Mouse (Mus musculus) monocyte, adult 2 months (primary cell): ENCODE results near the gene Slc25a22.

ENCODE experiments used
- DNase-seq, 2 experiments: peaks; one replicate each; pipeline ENCODE4 v3.0.0; 2022; ENCODE audit warnings: low spot score in 2 of 2, low read depth in 1 of 2

Slc25a22 gene

DNA sequence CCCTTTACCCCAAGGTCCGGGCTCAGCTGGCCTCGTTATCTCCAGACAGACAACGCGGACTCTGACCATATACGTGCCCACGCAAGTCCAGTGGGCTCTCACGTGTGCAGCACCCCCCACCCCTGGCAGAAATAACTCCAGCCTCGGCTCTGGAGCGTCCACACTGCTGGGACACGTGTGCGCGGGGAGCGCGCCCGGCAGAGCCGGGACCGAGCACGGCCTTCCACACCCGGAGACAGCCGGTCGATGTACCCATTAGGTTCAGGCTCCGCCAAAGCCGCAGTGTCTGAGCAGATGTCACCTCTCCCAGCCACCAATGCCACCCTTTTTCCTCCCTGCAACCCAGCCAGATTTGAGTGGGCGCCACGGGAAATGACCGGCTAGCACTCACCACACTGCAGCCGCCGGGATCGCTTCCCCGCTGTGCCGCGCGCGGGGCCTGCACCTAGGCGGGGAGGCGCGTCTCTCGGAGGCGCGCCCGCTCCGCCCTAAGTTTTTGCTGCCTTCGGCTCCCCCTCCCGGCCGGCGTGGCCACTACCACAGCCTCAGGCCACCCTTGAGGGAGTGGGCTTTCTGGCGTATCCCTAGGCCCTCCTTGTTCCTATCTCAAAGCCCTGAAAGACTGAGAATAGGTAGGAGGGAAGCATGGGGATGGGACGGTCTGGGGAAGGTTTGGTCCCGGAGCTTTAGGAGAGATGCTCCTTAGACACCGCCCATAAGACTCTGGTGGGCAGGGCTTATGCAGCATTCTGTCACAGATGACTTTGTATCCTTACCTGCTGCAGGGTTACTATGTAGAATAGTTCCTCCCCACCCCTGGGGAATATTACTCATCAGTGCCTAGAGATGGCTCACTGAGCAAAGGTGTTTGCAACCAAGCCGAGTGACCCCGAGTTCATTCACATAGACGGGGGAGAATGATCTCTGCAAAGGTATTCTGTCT lies at the start of gene Slc25a22:
Gene Slc25a22, minus strand, starts transcription at position 715 of the 943 bp plus-strand sequence.
- DNase-seq = peak in 1 of 2 experiments; percentile 61

DNA sequence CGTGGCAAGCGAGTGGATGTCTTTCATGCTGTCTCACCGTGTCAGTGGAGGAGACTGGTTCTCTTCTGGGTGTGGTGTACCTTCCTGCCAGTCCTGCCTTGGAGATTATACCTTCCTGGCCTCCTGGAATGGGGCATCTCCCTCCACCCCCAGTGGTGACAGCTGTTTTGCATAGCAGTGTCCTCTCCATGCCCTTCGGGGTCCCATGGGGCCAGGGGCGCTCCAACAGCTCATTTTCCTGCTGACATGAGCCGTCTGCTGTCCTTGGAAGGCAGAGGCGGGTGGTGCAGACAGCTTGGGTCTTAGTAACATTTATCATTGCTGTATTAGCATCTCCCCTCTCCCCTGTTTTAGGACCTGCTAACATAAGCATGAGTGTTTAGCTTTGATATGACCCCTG lies 49.4 kb upstream of the Slc25a22 start:
- DNase-seq = no peak

DNA sequence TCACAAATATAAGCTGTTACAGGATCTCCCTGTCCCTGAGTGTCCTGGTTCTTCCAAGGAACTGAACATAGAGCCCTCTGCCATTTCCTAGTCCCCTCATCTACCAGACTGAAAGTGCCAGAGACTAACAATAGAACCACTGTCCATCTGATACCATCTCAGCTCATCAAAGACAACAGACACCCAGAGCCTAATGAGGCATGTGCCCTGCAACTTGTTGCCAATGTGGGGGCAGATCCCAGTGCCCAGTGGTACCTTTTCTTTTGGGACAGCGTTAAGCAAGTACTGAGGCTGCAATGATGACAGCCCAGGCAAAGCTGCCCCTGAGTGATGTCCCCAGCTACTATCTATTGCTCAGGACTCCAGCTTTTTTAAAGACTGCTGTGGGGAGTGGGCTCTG lies 48.5 kb upstream of the Slc25a22 start:
- no peak for DNase-seq

DNA sequence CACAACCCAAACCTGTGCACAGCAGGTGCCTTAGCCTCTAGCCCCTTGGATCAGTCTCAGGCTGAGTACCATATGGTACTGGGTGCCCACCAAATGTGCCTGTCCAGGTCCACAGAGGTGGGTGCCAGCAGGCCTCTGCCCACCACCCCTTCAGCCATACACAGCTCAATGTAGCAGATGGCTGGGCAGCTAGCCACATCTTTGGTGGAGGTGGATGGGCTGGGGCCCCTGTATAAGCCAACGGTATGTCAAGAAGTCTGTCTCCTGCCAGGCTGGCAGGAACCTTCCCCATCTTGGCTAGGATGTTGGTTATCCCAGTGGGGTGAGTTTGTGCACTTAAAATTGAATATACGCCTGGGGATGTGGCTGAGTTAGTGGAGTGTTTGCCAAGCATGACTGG lies 47.9 kb upstream of the Slc25a22 start:
- DNase-seq = no peak

GRCm38 (mm10) chr7:141485186-141485585 lies 47.5 kb upstream of the Slc25a22 start:
- DNase-seq = no peak

- DNase-seq = no peak
Observed at GRCm38 (mm10) chr7:141484186-141485120, 46.8 kb upstream of the Slc25a22 start.

DNA sequence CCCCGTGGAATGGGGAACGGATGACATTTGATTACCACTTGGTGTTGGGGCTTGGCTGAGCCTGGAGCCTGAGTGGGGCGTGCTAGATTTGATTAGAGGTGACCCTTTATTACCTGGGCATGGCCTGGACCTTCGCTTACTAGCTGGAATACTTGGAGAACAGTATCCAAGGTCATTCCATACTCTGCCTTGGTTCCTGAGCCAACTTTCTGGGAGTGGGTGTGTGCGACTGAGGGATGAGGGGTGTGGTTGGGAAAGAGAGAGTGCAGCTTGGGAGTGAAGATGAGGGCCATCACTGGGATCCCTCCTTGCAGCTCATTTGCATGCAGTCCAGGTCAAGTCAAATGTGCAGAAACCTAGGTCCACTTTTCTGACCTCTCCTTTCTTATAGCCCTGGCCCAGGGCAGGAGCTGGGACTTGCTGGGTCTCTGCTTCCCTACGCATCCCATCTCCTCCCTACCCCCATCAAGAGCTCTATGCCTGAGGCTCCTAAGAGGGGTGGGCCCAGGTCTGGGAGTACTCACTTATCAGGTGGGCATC lies 45.5 kb upstream of the Slc25a22 start:
- no peak for DNase-seq

- no peak for DNase-seq
Observed at GRCm38 (mm10) chr7:141482531-141483024, 44.9 kb upstream of the Slc25a22 start.

GRCm38 (mm10) chr7:141481498-141482401 lies 44.1 kb upstream of the Slc25a22 start:
- no peak for DNase-seq

- peak in 1 of 2 experiments; percentile 52 for DNase-seq
Observed at GRCm38 (mm10) chr7:141480842-141481497, 43.3 kb upstream of the Slc25a22 start.

DNA sequence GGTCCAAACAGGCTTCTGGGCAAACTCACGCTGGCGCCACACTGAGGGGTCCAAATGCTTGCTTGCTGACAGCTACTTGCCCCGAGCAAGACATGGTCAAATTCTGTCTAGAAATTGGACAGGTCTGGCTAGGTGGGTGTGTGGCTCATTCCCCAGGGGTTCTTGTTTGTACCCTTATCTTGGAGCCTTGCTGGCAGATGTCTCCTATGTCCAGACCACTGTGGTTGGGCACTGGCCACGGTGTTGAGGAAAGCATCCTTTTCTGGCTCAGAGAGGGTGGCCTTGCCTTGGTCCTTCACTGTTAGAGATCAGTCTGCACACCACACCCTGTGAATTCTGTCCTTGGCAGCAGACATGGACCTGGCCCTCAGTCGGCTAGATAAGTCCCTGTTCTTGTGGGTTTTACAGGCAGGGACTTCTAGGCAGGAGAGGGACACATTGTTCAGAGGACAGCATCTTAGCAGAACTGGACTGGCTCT lies 40.6 kb upstream of the Slc25a22 start:
- no peak for DNase-seq

DNA sequence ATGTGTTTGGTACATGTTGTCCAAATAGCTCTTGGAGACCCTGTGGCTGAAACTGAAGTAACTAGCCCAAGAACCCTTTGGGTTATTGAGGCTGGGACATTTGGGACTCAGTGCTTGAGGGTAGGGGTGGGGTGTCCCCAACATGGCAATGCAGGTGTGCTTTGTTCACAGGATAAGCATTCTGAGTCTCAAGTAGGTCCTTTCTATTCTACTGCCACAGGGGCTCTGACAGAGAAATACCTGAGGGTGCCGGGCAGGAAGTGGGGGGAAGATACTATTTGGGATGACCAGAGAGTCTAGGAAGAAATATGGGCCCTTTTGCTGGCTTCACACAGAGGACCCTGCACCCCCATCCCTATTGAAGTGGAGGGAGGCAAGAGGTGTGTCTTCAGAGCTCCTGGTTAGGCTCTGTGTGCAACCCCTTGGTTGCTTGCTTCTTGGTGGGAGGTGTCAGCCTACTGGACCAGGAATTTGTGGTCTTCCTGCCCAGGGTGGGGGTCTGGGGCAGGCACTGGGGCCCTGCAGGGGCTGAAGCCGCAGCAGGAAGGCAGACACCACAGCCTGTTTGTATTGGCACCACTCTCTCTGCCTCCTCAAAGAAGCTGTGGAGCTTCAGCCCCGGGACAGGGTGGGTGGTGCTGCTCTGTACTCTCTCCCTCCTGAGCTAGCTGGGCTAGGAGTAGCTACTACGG lies 40.0 kb upstream of the Slc25a22 start:
- no peak for DNase-seq

DNA sequence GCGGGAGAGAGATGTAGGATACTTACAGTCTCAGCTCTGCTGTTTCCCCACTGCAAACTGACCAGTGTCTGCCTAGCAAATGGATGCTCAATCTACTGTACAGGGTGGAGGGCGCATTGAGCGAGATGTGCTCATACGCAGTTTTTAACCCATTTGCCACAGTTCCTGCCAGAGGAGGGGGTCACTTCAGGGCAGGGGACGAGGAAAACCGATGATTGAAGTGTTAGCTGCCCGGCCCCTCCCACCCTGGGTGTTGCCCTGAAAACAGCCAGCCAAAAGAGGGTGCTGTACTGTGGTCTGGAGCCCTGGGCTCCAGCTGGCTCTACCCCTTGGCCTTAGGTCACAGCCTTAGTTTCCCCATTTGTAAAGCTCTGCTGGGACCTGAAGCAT lies 39.3 kb upstream of the Slc25a22 start:
- no peak for DNase-seq

- no peak for DNase-seq
Observed at GRCm38 (mm10) chr7:141476226-141476980, 38.7 kb upstream of the Slc25a22 start.

GRCm38 (mm10) chr7:141475805-141476158 lies 38.1 kb upstream of the Slc25a22 start:
- DNase-seq = no peak

DNA sequence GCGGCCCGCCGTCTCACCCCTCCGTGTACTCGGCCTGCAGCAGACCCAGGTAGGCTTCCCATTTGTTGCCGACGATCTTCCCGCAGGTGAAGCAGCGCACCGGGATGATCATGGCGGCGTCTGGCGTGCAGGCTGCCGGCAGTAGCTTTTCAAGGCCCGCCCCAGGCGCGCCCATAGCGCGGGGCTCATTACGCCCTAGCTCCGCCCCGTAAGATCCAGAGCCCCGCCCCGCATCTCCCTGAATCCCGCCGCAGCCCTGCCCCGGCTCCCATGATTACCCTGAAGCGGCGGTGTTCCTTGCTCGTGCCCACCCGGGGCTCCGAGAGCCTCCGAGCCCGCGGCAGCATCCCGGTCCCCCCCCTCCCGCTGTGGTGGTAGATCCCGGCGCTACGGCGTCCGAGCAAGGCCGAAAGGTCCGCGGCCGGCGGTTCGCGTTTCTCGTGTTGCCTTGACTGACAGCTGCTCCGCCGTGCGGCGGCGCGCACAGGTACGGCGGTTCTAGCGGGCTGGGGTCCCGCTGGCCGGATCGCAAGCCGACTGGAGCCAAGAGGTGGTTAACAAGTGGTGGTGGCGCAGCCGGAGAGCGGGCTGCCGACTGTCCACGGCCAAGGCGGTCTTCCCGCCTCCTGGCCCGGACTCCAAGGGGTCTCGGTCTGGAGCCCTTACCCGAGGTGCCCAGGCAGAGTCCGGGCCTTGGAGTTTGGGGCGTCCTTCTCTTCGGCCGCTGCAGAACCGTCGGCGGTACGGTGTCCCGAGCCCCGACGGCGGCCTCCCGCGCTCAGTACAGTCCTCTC lies 37.5 kb upstream of the Slc25a22 start, which contains the start of the genes Polr2l and Tspan4:
Gene Polr2l, minus strand, starts transcription at position 122 of the 794 bp plus-strand sequence.
Gene Tspan4, plus strand, starts transcription at position 230 of the 794 bp plus-strand sequence.
- DNase-seq = peak; percentile 56 to 72

DNA sequence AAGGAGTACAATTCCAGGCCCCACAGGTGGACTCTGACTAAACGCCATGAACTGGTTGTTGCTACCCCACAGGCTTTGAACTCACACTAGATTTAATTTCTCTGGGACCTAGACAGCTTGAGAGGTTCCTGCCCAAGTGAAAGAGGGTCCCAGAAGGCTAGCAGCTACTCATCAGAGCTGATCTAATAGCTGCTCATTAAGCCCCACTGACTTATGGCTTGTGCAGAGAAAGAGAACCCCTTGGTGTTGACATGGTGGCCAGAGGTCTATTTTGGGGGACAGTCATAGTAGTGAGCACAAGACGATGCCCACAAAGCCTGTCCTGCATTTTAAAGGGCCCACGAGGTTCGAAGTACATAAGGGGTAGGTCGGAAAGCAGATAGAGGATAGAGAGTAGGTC lies 36.5 kb upstream of the Slc25a22 start:
- no peak for DNase-seq
